Mouse (Mus musculus): ENCODE measurements around the gene Cfap65. TPM values are rescaled to one million over a fixed set of nuclear protein-coding genes. Genes with fewer than 3 reads are reported as not detected.

The Cfap65 gene
- polyA plus RNA-seq (2016; fragmentation: Nextera tagmentation; extraction: Ambion mirVana): 0.08 TPM in 1 of 2 replicates, not detected in the other

- H3K4me3 ChIP-seq: peak within 1 kb of the TSS; percentile 26; the same call in 1 of the 2 replicates
- no peaks in the 10 kb centered on the region for H3K4me1 ChIP-seq
- H3K4me2 ChIP-seq (replicated peaks): peak within 1 kb of the TSS; percentile 65
- no peak within 1 kb of the TSS for H3K9ac ChIP-seq
- no peaks in the 10 kb centered on the region for H3K36me3 ChIP-seq
- H3K27me3 ChIP-seq (replicated peaks): peaks cover 17% of the 10 kb centered on the region; the same call in 1 of the 2 replicates
- H3K27ac ChIP-seq: no peak within 1 kb of the TSS
- 2% methylated on average over 18 of the region's 18 CpGs for WGBS
- no peak for ATAC-seq (ENCODE audit: low FRiP score, low read depth)
- H3K9me3 ChIP-seq: no peaks in the 10 kb centered on the region
Measured at GRCm38 (mm10) chr1:74935402-74935801, at the start of gene Cfap65. TSS of gene Cfap65 (minus strand) at chr1:74935599.

- H3K27ac ChIP-seq: no peak overlapping the region
- H3K4me3 ChIP-seq: no peak overlapping the region
- H3K9me3 ChIP-seq: no peaks in the 10 kb centered on the region
- no peaks in the 10 kb centered on the region for H3K36me3 ChIP-seq
- ATAC-seq (ENCODE audit: low FRiP score, low read depth): no peak
- 71% methylated on average over 8 of the region's 8 CpGs for WGBS
- H3K4me2 ChIP-seq (replicated peaks): no peak overlapping the region
- no peaks in the 10 kb centered on the region for H3K27me3 ChIP-seq (replicated peaks)
- no peak overlapping the region for H3K9ac ChIP-seq
- H3K4me1 ChIP-seq: peaks cover 8% of the 10 kb centered on the region
Measured at GRCm38 (mm10) chr1:74977001-74977400, 41.6 kb upstream of the Cfap65 start.

DNA sequence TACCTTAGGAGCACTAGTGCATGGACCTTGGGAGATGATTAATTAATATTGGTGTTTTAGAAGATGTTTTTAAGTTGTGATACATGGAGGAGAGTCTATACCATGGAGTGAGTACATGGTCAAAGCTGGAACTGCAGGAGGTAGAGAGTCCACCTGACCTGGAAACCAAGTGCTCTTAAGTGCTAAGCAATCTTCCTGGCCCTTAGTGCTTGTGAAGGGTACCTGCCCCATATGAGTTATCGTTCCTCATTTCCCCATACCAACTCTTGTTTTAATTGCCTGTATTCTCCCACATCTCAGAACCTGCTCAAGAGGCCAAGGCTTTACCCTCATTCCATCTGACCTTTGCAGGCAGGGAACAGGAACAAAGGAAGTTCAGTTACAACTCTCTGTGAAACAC, 40.5 kb upstream of the Cfap65 start:
- WGBS: 93% methylated on average over 1 of the region's 1 CpGs
- Histone ChIP-seq H3K9ac (no peak overlapping the region), H3K9me3 (no peaks in the 10 kb centered on the region), H3K36me3 (no peaks in the 10 kb centered on the region), H3K4me1 (peaks cover 8% of the 10 kb centered on the region), H3K27me3 (replicated peaks) (no peaks in the 10 kb centered on the region), H3K27ac (no peak overlapping the region), H3K4me3 (no peak overlapping the region), H3K4me2 (replicated peaks) (no peak overlapping the region)
- ATAC-seq (ENCODE audit: low FRiP score, low read depth): no peak

- ATAC-seq (ENCODE audit: low FRiP score, low read depth): no peak
- Histone ChIP-seq H3K9ac (no peak overlapping the region), H3K9me3 (no peaks in the 10 kb centered on the region), H3K4me1 (peaks cover 4% of the 10 kb centered on the region; the same call in 1 of the 2 replicates), H3K36me3 (no peaks in the 10 kb centered on the region), H3K4me3 (no peak overlapping the region), H3K4me2 (replicated peaks) (no peak overlapping the region), H3K27ac (no peak overlapping the region), H3K27me3 (replicated peaks) (no peaks in the 10 kb centered on the region)
- WGBS: 81% methylated on average over 6 of the region's 6 CpGs
Measured at GRCm38 (mm10) chr1:74973590-74973989, 38.2 kb upstream of the Cfap65 start.

- H3K36me3 ChIP-seq: no peaks in the 10 kb centered on the region
- 59% methylated on average over 4 of the region's 4 CpGs for WGBS
- no peak for ATAC-seq (ENCODE audit: low FRiP score, low read depth)
- H3K9me3 ChIP-seq: no peaks in the 10 kb centered on the region
- no peak overlapping the region for H3K4me2 ChIP-seq (replicated peaks)
- no peak overlapping the region for H3K27ac ChIP-seq
- no peaks in the 10 kb centered on the region; the same call in 1 of the 2 replicates for H3K4me1 ChIP-seq
- H3K9ac ChIP-seq: no peak overlapping the region
- no peaks in the 10 kb centered on the region for H3K27me3 ChIP-seq (replicated peaks)
- no peak overlapping the region for H3K4me3 ChIP-seq
Measured at GRCm38 (mm10) chr1:74971353-74972050, 36.1 kb upstream of the Cfap65 start.

- Histone ChIP-seq H3K4me1 (peaks cover 13% of the 10 kb centered on the region), H3K27ac (no peak overlapping the region), H3K36me3 (no peaks in the 10 kb centered on the region), H3K27me3 (replicated peaks) (no peaks in the 10 kb centered on the region), H3K4me3 (no peak overlapping the region), H3K4me2 (replicated peaks) (no peak overlapping the region), H3K9ac (no peak overlapping the region), H3K9me3 (no peaks in the 10 kb centered on the region)
- WGBS: 76% methylated on average over 8 of the region's 8 CpGs
- ATAC-seq (ENCODE audit: low FRiP score, low read depth): no peak
Measured at GRCm38 (mm10) chr1:74967962-74968580, 32.7 kb upstream of the Cfap65 start.

- Histone ChIP-seq H3K9me3 (no peaks in the 10 kb centered on the region), H3K9ac (peak overlapping the region; percentile 18; the same call in 1 of the 2 replicates), H3K27me3 (replicated peaks) (peaks cover 4% of the 10 kb centered on the region; the same call in 1 of the 2 replicates), H3K36me3 (no peaks in the 10 kb centered on the region), H3K27ac (no peak overlapping the region), H3K4me1 (peaks cover 13% of the 10 kb centered on the region), H3K4me3 (no peak overlapping the region; the same call in 1 of the 2 replicates), H3K4me2 (replicated peaks) (peak overlapping the region; percentile 57)
- peak; percentile 37; the same call in 1 of the 2 replicates for ATAC-seq (ENCODE audit: low FRiP score, low read depth)
- 7% methylated on average over 16 of the region's 16 CpGs for WGBS
Measured at GRCm38 (mm10) chr1:74964494-74965215, 29.3 kb upstream of the Cfap65 start.

- Histone ChIP-seq H3K4me1 (peaks cover 13% of the 10 kb centered on the region), H3K4me2 (replicated peaks) (no peak overlapping the region), H3K4me3 (no peak overlapping the region), H3K27me3 (replicated peaks) (peaks cover 6% of the 10 kb centered on the region; the same call in 1 of the 2 replicates), H3K9me3 (no peaks in the 10 kb centered on the region), H3K36me3 (no peaks in the 10 kb centered on the region), H3K9ac (no peak overlapping the region), H3K27ac (no peak overlapping the region)
- ATAC-seq (ENCODE audit: low FRiP score, low read depth): no peak
- 87% methylated on average over 5 of the region's 5 CpGs for WGBS
Measured at GRCm38 (mm10) chr1:74962853-74963227, 27.4 kb upstream of the Cfap65 start.

DNA sequence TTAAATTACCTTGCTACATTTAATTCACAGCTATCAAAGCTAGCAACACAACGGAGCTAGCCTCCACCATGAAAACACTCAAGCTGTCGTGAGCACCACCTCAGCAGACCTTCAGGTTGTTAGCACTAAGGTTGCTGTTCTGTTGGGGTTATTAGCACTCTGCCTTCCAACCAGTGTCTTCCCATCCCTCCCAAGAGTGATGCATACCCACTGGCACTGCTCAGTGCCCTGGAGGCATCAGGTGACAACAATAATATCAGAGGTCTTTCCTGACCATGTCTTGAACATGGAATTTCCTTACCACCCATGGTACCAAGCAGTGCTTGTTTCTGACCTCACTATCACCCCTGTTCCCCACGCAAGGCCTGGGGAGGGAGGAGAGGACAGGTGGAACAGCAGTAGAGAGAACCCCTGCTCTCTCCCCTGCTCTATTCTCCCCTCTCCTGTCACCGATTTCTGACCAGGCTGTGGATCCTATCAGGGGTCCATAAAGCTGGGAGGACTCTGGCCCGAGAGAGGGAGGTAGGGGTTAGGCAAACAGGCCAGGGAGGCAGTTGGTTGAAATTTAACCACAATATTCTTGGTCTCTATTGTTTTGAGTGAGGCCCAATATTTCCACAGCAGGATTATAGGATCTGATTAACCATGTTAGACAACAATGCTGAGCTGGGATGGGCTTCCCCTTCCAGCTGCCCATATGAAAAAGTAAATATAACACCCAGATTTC, 26.9 kb upstream of the Cfap65 start:
- H3K4me2 ChIP-seq (replicated peaks): no peak overlapping the region
- peaks cover 13% of the 10 kb centered on the region for H3K4me1 ChIP-seq
- H3K27me3 ChIP-seq (replicated peaks): peaks cover 6% of the 10 kb centered on the region; the same call in 1 of the 2 replicates
- no peaks in the 10 kb centered on the region for H3K36me3 ChIP-seq
- ATAC-seq (ENCODE audit: low FRiP score, low read depth): no peak
- no peaks in the 10 kb centered on the region for H3K9me3 ChIP-seq
- no peak overlapping the region for H3K9ac ChIP-seq
- no peak overlapping the region for H3K4me3 ChIP-seq
- WGBS: 61% methylated on average over 5 of the region's 5 CpGs
- no peak overlapping the region for H3K27ac ChIP-seq

- H3K36me3 ChIP-seq: no peaks in the 10 kb centered on the region
- no peak for ATAC-seq (ENCODE audit: low FRiP score, low read depth)
- WGBS: 93% methylated on average over 7 of the region's 7 CpGs
- H3K4me1 ChIP-seq: peaks cover 13% of the 10 kb centered on the region
- H3K9ac ChIP-seq: no peak overlapping the region
- H3K27me3 ChIP-seq (replicated peaks): peaks cover 6% of the 10 kb centered on the region; the same call in 1 of the 2 replicates
- no peak overlapping the region for H3K27ac ChIP-seq
- no peaks in the 10 kb centered on the region for H3K9me3 ChIP-seq
- H3K4me2 ChIP-seq (replicated peaks): no peak overlapping the region
- no peak overlapping the region for H3K4me3 ChIP-seq
Measured at GRCm38 (mm10) chr1:74961722-74962121, 26.3 kb upstream of the Cfap65 start.

DNA sequence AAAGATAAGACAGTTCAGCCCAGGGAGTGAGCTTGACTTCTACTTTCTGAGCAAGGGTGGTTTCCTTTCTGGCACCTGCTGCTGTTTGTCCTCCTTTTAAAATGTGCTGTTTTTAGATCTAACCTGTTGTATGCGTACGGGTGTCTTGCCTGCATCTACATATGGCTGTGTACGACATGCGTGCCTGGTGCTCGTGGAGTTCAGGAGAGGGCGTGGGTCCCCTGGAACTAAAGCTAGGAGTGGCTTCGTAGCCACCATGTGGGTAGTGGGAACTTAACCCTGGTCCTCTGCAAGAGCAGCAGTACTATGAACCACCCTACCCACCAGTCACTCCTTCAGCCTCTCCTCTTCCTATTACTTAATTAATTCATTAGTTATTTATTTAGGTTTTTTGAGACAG, 24.7 kb upstream of the Cfap65 start:
- H3K9ac ChIP-seq: no peak overlapping the region
- no peak for ATAC-seq (ENCODE audit: low FRiP score, low read depth)

More for the DNA sequence above, 24.7 kb upstream of the Cfap65 start:
- no peak overlapping the region for H3K27ac ChIP-seq
- H3K4me3 ChIP-seq: no peak overlapping the region
- WGBS: 90% methylated on average over 7 of the region's 7 CpGs
- peaks cover 9% of the 10 kb centered on the region for H3K4me1 ChIP-seq
- H3K27me3 ChIP-seq (replicated peaks): peaks cover 17% of the 10 kb centered on the region; the same call in 1 of the 2 replicates
- H3K4me2 ChIP-seq (replicated peaks): no peak overlapping the region
- H3K9me3 ChIP-seq: no peaks in the 10 kb centered on the region
- H3K36me3 ChIP-seq: no peaks in the 10 kb centered on the region
